Mouse (Mus musculus) hindbrain, embryonic 15.5 days (tissue): Measurements from ENCODE around the gene Atg2a. TPM values are rescaled to one million over a fixed set of nuclear protein-coding genes. Genes with fewer than 3 reads are reported as not detected.
"Not testable (repeated sequence)": the region's sequence is repeated elsewhere in the genome, so short reads cannot be mapped to it uniquely, and the experiment has no call there.

Experiments used
- ATAC-seq: fragments of 200-750 bp; cut with Nextera tagmentation; 2 replicates; pipeline ENCODE4 v1.8.0; 2017; ENCODE audit warnings: low read depth, moderate number of reproducible peaks, moderate TSS enrichment; ENCODE audit not compliant: low FRiP score
- H3K27ac ChIP-seq: fragments of 300-500 bp; sonication (generic); replicated peaks from 2 replicates; pipeline ENCODE4 v1.5.1; 2015; ENCODE audit warnings: mild to moderate bottlenecking, inconsistent platforms
- H3K27me3 ChIP-seq: fragments of 300-500 bp; sonication (generic); 2 replicates; pipeline ENCODE4 v1.6.1; 2015; ENCODE audit warnings: control low read depth, inconsistent platforms
- H3K36me3 ChIP-seq: fragments of 300-500 bp; sonication (generic); 2 replicates; pipeline ENCODE4 v1.6.1; 2015; ENCODE audit warnings: control low read depth, inconsistent platforms
- H3K4me1 ChIP-seq: fragments of 300-500 bp; sonication (generic); replicated peaks from 2 replicates; pipeline ENCODE4 v1.6.1; 2015; ENCODE audit warnings: control low read depth, inconsistent platforms
- H3K4me2 ChIP-seq: fragments of 300-500 bp; sonication (generic); 2 replicates; pipeline ENCODE4 v1.6.1; 2015; ENCODE audit warnings: moderate library complexity, mild to moderate bottlenecking, inconsistent platforms
- H3K4me3 ChIP-seq: fragments of 300-500 bp; sonication (generic); 2 replicates; pipeline ENCODE4 v1.5.1; 2015; ENCODE audit warnings: mild to moderate bottlenecking, inconsistent platforms
- H3K9ac ChIP-seq: fragments of 300-500 bp; sonication (generic); 2 replicates; pipeline ENCODE4 v1.6.1; 2015; ENCODE audit warnings: inconsistent platforms
- H3K9me3 ChIP-seq: fragments of 300-500 bp; sonication (generic); 2 replicates; pipeline ENCODE4 v1.6.1; 2016; ENCODE audit warnings: control low read depth, inconsistent platforms
- WGBS: fragments of 180-500 bp; shearing (Covaris S2); methylation state at CpG from one replicate; pipeline ENCODE4 v1.1.7; 2015; 5-methylcytosine and 5-hydroxymethylcytosine counted together
- polyA plus RNA-seq: library from polyadenylated mRNA; unstranded; fragments of >200 nt; fragmentation: Nextera tagmentation; extraction: Ambion mirVana; gene quantifications from 2 replicates; pipeline ENCODE4 v1.2.1, GENCODE M21; 2015

Gene Atg2a
- polyA plus RNA-seq, 1 experiment from 2014 or later = 16.1 TPM

- Histone ChIP-seq H3K4me2 (no peak overlapping the region), H3K27me3 (no peaks in the 10 kb centered on the region), H3K27ac (no peak overlapping the region), H3K36me3 (peaks cover 31% of the 10 kb centered on the region), H3K9me3 (no peaks in the 10 kb centered on the region), H3K9ac (no peak overlapping the region), H3K4me1 (peaks cover 40% of the 10 kb centered on the region), H3K4me3 (no peak overlapping the region)
- WGBS = 89% methylated on average over 7 of the region's 7 CpGs
- no peak for ATAC-seq
Measured at GRCm38 (mm10) chr19:6280554-6280953, 39.1 kb downstream of the Atg2a start.

GRCm38 (mm10) chr19:6281122-6282020 is 39.9 kb downstream of the Atg2a start:
- no peaks in the 10 kb centered on the region for H3K9me3 ChIP-seq
- no peak overlapping the region for H3K27ac ChIP-seq
- no peak overlapping the region for H3K4me2 ChIP-seq
- H3K27me3 ChIP-seq = no peaks in the 10 kb centered on the region
- peaks cover 35% of the 10 kb centered on the region for H3K36me3 ChIP-seq
- ATAC-seq = no peak
- no peak overlapping the region for H3K4me3 ChIP-seq
- no peak overlapping the region for H3K9ac ChIP-seq
- WGBS = 88% methylated on average over 14 of the region's 14 CpGs
- peaks cover 41% of the 10 kb centered on the region for H3K4me1 ChIP-seq

GRCm38 (mm10) chr19:6283001-6283400 is 41.5 kb downstream of the Atg2a start:
- Histone ChIP-seq H3K4me1 (peaks cover 48% of the 10 kb centered on the region), H3K9me3 (no peaks in the 10 kb centered on the region), H3K9ac (no peak overlapping the region), H3K36me3 (peaks cover 42% of the 10 kb centered on the region), H3K4me3 (no peak overlapping the region), H3K27me3 (no peaks in the 10 kb centered on the region), H3K27ac (no peak overlapping the region), H3K4me2 (no peak overlapping the region)
- WGBS = 86% methylated on average over 5 of the region's 5 CpGs
- no peak for ATAC-seq

- Histone ChIP-seq H3K4me2 (no peak overlapping the region), H3K27ac (no peak overlapping the region), H3K9ac (no peak overlapping the region), H3K4me3 (no peak overlapping the region), H3K36me3 (peaks cover 42% of the 10 kb centered on the region), H3K9me3 (no peaks in the 10 kb centered on the region), H3K4me1 (peaks cover 39% of the 10 kb centered on the region), H3K27me3 (no peaks in the 10 kb centered on the region)
- WGBS = 95% methylated on average over 12 of the region's 12 CpGs
- ATAC-seq = no peak
Measured at GRCm38 (mm10) chr19:6284502-6284901, 43.0 kb downstream of the Atg2a start.

- Histone ChIP-seq H3K4me2 (no peak overlapping the region), H3K9me3 (no peaks in the 10 kb centered on the region), H3K36me3 (peaks cover 42% of the 10 kb centered on the region), H3K9ac (no peak overlapping the region), H3K27me3 (no peaks in the 10 kb centered on the region), H3K4me3 (no peak overlapping the region), H3K4me1 (peaks cover 32% of the 10 kb centered on the region), H3K27ac (no peak overlapping the region)
- ATAC-seq = no peak
- WGBS = 86% methylated on average over 8 of the region's 8 CpGs
Measured at GRCm38 (mm10) chr19:6285226-6285625, 43.8 kb downstream of the Atg2a start.

GRCm38 (mm10) chr19:6285632-6286433 is 44.4 kb downstream of the Atg2a start:
- no peak overlapping the region for H3K4me3 ChIP-seq
- no peak overlapping the region for H3K27ac ChIP-seq
- ATAC-seq = no peak
- H3K9me3 ChIP-seq = no peaks in the 10 kb centered on the region
- H3K36me3 ChIP-seq = peaks cover 42% of the 10 kb centered on the region
- peaks cover 27% of the 10 kb centered on the region for H3K4me1 ChIP-seq
- H3K4me2 ChIP-seq = no peak overlapping the region
- H3K9ac ChIP-seq = no peak overlapping the region
- 78% methylated on average over 7 of the region's 7 CpGs for WGBS
- H3K27me3 ChIP-seq = no peaks in the 10 kb centered on the region

GRCm38 (mm10) chr19:6286434-6287401 is 45.2 kb downstream of the Atg2a start:
- Histone ChIP-seq H3K4me1 (peaks cover 25% of the 10 kb centered on the region; the same call in 1 of the 2 replicates), H3K9me3 (no peaks in the 10 kb centered on the region), H3K4me2 (no peak overlapping the region), H3K36me3 (peaks cover 38% of the 10 kb centered on the region), H3K27me3 (no peaks in the 10 kb centered on the region), H3K4me3 (no peak overlapping the region), H3K9ac (no peak overlapping the region), H3K27ac (no peak overlapping the region; the same call in 1 of the 2 replicates)
- WGBS = 79% methylated on average over 19 of the region's 19 CpGs
- no peak for ATAC-seq

GRCm38 (mm10) chr19:6288236-6288894 is 46.9 kb downstream of the Atg2a start:
- H3K4me3 ChIP-seq = no peak overlapping the region
- peaks cover 21% of the 10 kb centered on the region for H3K36me3 ChIP-seq
- WGBS = 74% methylated on average over 13 of the region's 13 CpGs
- H3K9me3 ChIP-seq = no peaks in the 10 kb centered on the region
- H3K27me3 ChIP-seq = no peaks in the 10 kb centered on the region
- no peak overlapping the region for H3K4me2 ChIP-seq
- no peak for ATAC-seq
- peaks cover 25% of the 10 kb centered on the region; the same call in 1 of the 2 replicates for H3K4me1 ChIP-seq
- no peak overlapping the region for H3K9ac ChIP-seq
- H3K27ac ChIP-seq = no peak overlapping the region; the same call in 1 of the 2 replicates

- H3K4me3 ChIP-seq = no peak overlapping the region
- 94% methylated on average over 14 of the region's 14 CpGs for WGBS
Measured at GRCm38 (mm10) chr19:6289696-6290238, 48.3 kb downstream of the Atg2a start.

GRCm38 (mm10) chr19:6290720-6291116 is 49.2 kb downstream of the Atg2a start:
- not testable (repeated sequence) for ATAC-seq, H3K4me2 ChIP-seq, H3K9me3 ChIP-seq, H3K27ac ChIP-seq, H3K4me3 ChIP-seq, H3K9ac ChIP-seq, H3K27me3 ChIP-seq
- Histone ChIP-seq H3K36me3 (peaks cover 24% of the 10 kb centered on the region), H3K4me1 (peaks cover 22% of the 10 kb centered on the region; the same call in 1 of the 2 replicates)
- WGBS = 90% methylated on average over 5 of the region's 6 CpGs

More at GRCm38 (mm10) chr19:6289696-6290238, 48.3 kb downstream of the Atg2a start:
- no peak for ATAC-seq
- no peak overlapping the region for H3K9ac ChIP-seq
- H3K4me2 ChIP-seq = no peak overlapping the region
- H3K27ac ChIP-seq = no peak overlapping the region
- no peaks in the 10 kb centered on the region for H3K9me3 ChIP-seq
- H3K36me3 ChIP-seq = peaks cover 16% of the 10 kb centered on the region
- H3K4me1 ChIP-seq = peaks cover 25% of the 10 kb centered on the region; the same call in 1 of the 2 replicates
- H3K27me3 ChIP-seq = no peaks in the 10 kb centered on the region
